Mouse (Mus musculus) Patski (cell line): ENCODE data around the gene Tmem132d. TPM values are rescaled to one million over a fixed set of nuclear protein-coding genes. Genes with fewer than 3 reads are reported as not detected.

Source experiments
- ATAC-seq: fragments of 100-300 bp; one replicate; pipeline ENCODE4 v1.8.0; 2021
- CTCF ChIA-PET: fragments of 350-600 bp; sonication (Branson Sonifier 250); formaldehyde crosslinking; loops from one replicate; lab custom pipeline; 2022; ENCODE audit warnings: inconsistent platforms; lab: Charles Lee
- POLR2A ChIA-PET: fragments of 350-600 bp; sonication (Branson Sonifier 250); formaldehyde crosslinking; loops from one replicate; lab custom pipeline; 2022; ENCODE audit warnings: antibody characterized with exemption, inconsistent platforms; lab: Charles Lee
- DNase-seq: peaks from one replicate; pipeline ENCODE4 v3.0.0-alpha.2; 2011; ENCODE audit warnings: low read depth, low spot score
- H3K27me3 ChIP-seq: fragments of 371-371 bp; one replicate; pipeline ENCODE4 v1.5.1; 2021
- CTCF ChIP-seq: fragments of 100-300 bp; IDR thresholded peaks from one replicate; pipeline ENCODE4 v1.5.1; 2021
- in situ Hi-C: fragments of 300-500 bp; cut with MboI; formaldehyde crosslinking; loops from 3 replicates; pipeline ENCODE4 v1.11.1; 2018; ENCODE audit warnings: low pct_unique_long_range_greater_than_20kb, mixed read lengths
- polyA plus RNA-seq: library from polyadenylated mRNA; unstranded; gene quantifications from one replicate; pipeline ENCODE4 v1.2.3, GENCODE M21; 2021

Gene Tmem132d
- polyA plus RNA-seq, 1 experiment from 2014 or later, result not detected

GRCm38 (mm10) chr5:128235611-128236010 lies 197.3 kb downstream of the Tmem132d start:
- no peaks in the 10 kb centered on the region for H3K27me3 ChIP-seq
- no peak for TF ChIP-seq CTCF
- POLR2A ChIA-PET, result interaction anchor here (0.7 kb wide), 1 partner anchor 1123 kb away, joined by 3 read pairs; no protein-coding TSS in a partner anchor
- CTCF ChIA-PET, result no interaction called here
- in situ Hi-C loops, result no loop called here
- no peak for ATAC-seq
- no peak for DNase-seq

GRCm38 (mm10) chr5:128233101-128233500 lies 199.8 kb downstream of the Tmem132d start:
- H3K27me3 ChIP-seq, result no peaks in the 10 kb centered on the region
- in situ Hi-C loops, result no loop called here
- no peak for TF ChIP-seq CTCF
- CTCF ChIA-PET, result no interaction called here
- DNase-seq (no peak), ATAC-seq (no peak)
- POLR2A ChIA-PET, result no interaction called here

- CTCF ChIA-PET, result no interaction called here
- DNase-seq (no peak), ATAC-seq (no peak)
- TF ChIP-seq CTCF, result no peak
- in situ Hi-C loops, result no loop called here
- POLR2A ChIA-PET, result no interaction called here
- no peaks in the 10 kb centered on the region for H3K27me3 ChIP-seq
Observed at GRCm38 (mm10) chr5:128218281-128218680, 214.6 kb downstream of the Tmem132d start.

GRCm38 (mm10) chr5:128211125-128211524 lies 221.8 kb downstream of the Tmem132d start:
- CTCF ChIA-PET, result no interaction called here
- ATAC-seq, result no peak
- in situ Hi-C loops, result no loop called here
- no peaks in the 10 kb centered on the region for H3K27me3 ChIP-seq
- DNase-seq, result no peak
- no peak for TF ChIP-seq CTCF
- POLR2A ChIA-PET, result no interaction called here

DNA sequence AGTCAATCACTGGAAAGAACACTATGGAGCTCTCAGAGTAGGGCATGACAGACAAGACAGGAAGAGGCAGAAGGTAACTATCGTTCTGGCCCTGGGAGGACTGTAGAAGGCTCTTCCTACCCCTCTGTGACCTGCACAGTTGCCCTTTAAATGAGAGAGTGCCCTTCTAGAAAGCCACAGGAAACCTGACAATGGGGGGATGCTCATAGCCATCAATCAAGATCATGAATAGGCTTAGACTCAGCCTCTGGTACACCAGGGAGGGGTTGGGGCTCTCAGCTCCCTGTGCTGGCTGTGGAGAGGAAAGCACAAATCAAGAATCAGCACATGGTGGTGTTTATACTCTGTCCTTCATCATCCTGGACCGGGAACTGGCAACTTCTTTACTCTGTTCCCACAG lies 227.2 kb downstream of the Tmem132d start:
- POLR2A ChIA-PET, result no interaction called here

DNA sequence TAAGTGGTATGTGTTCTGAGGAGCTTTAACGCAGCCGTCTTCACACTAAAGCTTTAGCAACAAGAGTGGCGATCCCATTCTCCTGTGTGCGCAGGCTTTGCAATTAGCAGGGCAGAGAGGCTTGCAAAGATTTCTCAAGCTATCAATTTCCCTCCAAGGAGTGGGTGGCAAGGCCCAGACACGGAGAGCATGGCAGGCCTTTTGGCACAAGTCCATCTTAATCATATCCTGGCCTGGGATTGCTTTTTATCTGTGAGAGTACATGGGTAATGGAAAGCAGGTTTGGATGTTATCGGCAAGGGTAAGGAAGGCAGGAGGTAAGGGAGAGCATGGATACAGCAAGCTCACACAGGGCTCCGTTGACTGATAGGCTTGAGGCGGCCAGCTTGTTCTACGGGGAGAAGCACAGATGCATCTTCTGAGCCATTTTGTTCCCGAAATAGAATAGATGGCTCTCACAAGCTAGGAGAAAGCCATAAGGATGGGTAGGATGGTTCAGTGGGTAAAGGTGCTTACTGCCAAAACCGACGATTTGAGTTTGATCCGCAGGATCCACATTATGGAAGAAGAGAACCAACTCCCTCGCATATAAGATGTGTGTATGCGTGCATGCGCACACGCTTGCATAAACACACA lies 228.1 kb downstream of the Tmem132d start:
- DNase-seq (no peak), ATAC-seq (no peak)
- ChIA-PET CTCF (no interaction called here), POLR2A (interaction anchor here (0.6 kb wide), 1 partner anchor 20 kb away, joined by 3 read pairs; no protein-coding TSS in a partner anchor)
- H3K27me3 ChIP-seq, result no peaks in the 10 kb centered on the region
- no peak for TF ChIP-seq CTCF
- in situ Hi-C loops, result no loop called here

More for the DNA sequence above, 227.2 kb downstream of the Tmem132d start:
- ATAC-seq (no peak), DNase-seq (no peak)
- H3K27me3 ChIP-seq, result no peaks in the 10 kb centered on the region
- TF ChIP-seq CTCF, result no peak
- in situ Hi-C loops, result no loop called here
- CTCF ChIA-PET, result no interaction called here

DNA sequence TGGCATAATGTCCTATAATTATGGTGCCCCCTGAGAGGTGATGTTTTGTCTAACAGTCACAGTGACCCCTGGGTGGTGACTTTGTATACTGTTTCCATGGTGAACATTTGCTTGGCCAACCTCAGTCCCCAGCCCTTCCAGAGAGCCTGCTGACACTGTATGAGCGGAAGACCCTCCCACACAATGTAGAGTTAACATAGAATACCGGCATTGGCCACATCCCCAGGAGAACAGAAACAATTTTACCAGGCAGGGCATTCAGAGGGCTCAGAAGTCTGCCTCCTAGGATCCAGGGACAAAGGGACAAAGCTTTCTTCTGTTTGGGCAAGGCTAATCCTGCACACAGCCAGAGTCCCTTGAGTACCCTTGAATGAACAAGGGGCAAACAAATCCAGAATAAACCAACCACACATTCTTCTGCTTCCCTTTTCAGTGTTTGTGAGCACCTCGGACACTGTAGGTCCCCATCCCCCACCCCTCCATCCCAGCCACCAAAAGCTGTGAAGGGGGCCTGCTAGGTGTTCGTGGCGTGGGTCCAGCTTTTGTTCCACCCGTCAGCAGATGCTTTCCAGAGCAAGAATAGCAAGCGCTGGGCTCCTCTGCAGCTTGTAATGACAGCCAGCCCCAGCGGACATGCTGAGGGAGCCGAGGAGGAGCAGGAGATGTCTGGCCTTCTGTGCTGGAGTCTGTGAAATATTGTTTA lies 228.8 kb downstream of the Tmem132d start:
- DNase-seq, result no peak
- ATAC-seq, result no peak
- in situ Hi-C loops, result no loop called here
- ChIA-PET CTCF (no interaction called here), POLR2A (interaction anchor here (0.6 kb wide), 1 partner anchor 21 kb away, joined by 3 read pairs; no protein-coding TSS in a partner anchor)
- TF ChIP-seq CTCF, result no peak
- H3K27me3 ChIP-seq, result no peaks in the 10 kb centered on the region

- in situ Hi-C loops, result no loop called here
- H3K27me3 ChIP-seq, result no peaks in the 10 kb centered on the region
- CTCF ChIA-PET, result no interaction called here
- no peak for TF ChIP-seq CTCF
- POLR2A ChIA-PET, result interaction anchor here (0.6 kb wide), 1 partner anchor 44 kb away, joined by 4 read pairs; no protein-coding TSS in a partner anchor
- DNase-seq (no peak), ATAC-seq (no peak)
Observed at GRCm38 (mm10) chr5:128194106-128194505, 238.8 kb downstream of the Tmem132d start.

GRCm38 (mm10) chr5:128192485-128193055 lies 240.3 kb downstream of the Tmem132d start:
- CTCF ChIA-PET, result interaction anchor here (0.9 kb wide), 1 partner anchor 177 kb away, joined by 3 read pairs; no protein-coding TSS in a partner anchor
- no peak for ATAC-seq
- no peak for DNase-seq
- no peak for TF ChIP-seq CTCF
- H3K27me3 ChIP-seq, result no peaks in the 10 kb centered on the region
- POLR2A ChIA-PET, result no interaction called here
- in situ Hi-C loops, result no loop called here

DNA sequence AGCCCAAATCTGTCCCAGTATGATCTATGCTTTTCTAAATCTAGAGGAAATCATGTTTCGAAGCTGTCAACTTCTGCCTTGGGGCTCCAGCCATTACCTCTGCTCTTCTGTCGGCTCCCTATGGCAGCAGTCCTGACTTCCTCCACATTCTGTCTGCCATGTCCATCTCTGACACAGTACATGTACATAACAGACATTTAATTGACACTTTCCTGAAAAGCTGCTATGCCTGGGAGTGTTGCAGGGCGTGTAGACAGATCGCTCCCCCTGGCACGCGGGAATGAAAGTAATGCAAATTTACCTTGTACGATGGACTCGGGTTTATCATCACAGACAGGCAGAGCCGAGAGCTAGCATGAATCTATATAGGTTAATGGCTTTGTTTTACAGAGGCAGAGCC lies 241.2 kb downstream of the Tmem132d start:
- ChIA-PET CTCF (interaction anchor here (0.9 kb wide), 1 partner anchor 178 kb away, joined by 3 read pairs; no protein-coding TSS in a partner anchor), POLR2A (no interaction called here)
- in situ Hi-C loops, result no loop called here
- no peak for TF ChIP-seq CTCF
- ATAC-seq, result no peak
- no peaks in the 10 kb centered on the region for H3K27me3 ChIP-seq
- DNase-seq, result no peak
